Mouse (Mus musculus) forelimb bud, embryonic 11.5 days (tissue): ENCODE results near the gene Catsper1.
A peak's percentile ranks its signal among the peaks of the same experiment; 100 is the strongest.
"Not testable (repeated sequence)": the region's sequence is repeated elsewhere in the genome, so short reads cannot be mapped to it uniquely, and the experiment has no call there.

ENCODE experiments used
- DNase-seq: peaks from one replicate; pipeline ENCODE4 v3.0.0-alpha.2; 2012; ENCODE audit warnings: low read depth, low spot score

Catsper1 gene

GRCm38 (mm10) chr19:5335441-5335840 is at the start of gene Catsper1:
TSS of gene Catsper1 (plus strand) at chr19:5335741.
- DNase-seq = no peak

GRCm38 (mm10) chr19:5294972-5295735 is 40.4 kb upstream of the Catsper1 start, which contains the start of gene Sf3b2:
TSS of gene Sf3b2 (minus strand) at chr19:5295455.
- DNase-seq = peak; percentile 100

- DNase-seq = no peak
Measured at GRCm38 (mm10) chr19:5295736-5296075, 39.8 kb upstream of the Catsper1 start.

GRCm38 (mm10) chr19:5296630-5297029 is 38.9 kb upstream of the Catsper1 start:
- no peak for DNase-seq

- DNase-seq = peak; percentile 31
Measured at GRCm38 (mm10) chr19:5297903-5298800, 37.4 kb upstream of the Catsper1 start, which contains the start of gene Gal3st3. TSS of gene Gal3st3 (plus strand) at chr19:5298331.

- DNase-seq = no peak
Measured at GRCm38 (mm10) chr19:5300588-5300987, 35.0 kb upstream of the Catsper1 start.

- DNase-seq = peak; percentile 48
Measured at GRCm38 (mm10) chr19:5302455-5302854, 33.1 kb upstream of the Catsper1 start.

- DNase-seq = no peak
Measured at GRCm38 (mm10) chr19:5306279-5306678, 29.3 kb upstream of the Catsper1 start.

- peak; percentile 37 for DNase-seq
Measured at GRCm38 (mm10) chr19:5306968-5307734, 28.4 kb upstream of the Catsper1 start.

- peak; percentile 40 for DNase-seq
Measured at GRCm38 (mm10) chr19:5309025-5309424, 26.5 kb upstream of the Catsper1 start.

- DNase-seq = no peak
Measured at GRCm38 (mm10) chr19:5313189-5313588, 22.4 kb upstream of the Catsper1 start.

GRCm38 (mm10) chr19:5323801-5324200 is 11.7 kb upstream of the Catsper1 start:
- DNase-seq = no peak

GRCm38 (mm10) chr19:5327970-5328369 is 7.6 kb upstream of the Catsper1 start:
- DNase-seq = no peak

GRCm38 (mm10) chr19:5334741-5335140 is 800 bp upstream of the Catsper1 start:
- no peak for DNase-seq

- DNase-seq = peak; percentile 77
Measured at GRCm38 (mm10) chr19:5337975-5338374, 2.4 kb downstream of the Catsper1 start.

- no peak for DNase-seq
Measured at GRCm38 (mm10) chr19:5341360-5341759, 5.8 kb downstream of the Catsper1 start.

GRCm38 (mm10) chr19:5345297-5346131 is 10.0 kb downstream of the Catsper1 start:
- DNase-seq = no peak

GRCm38 (mm10) chr19:5348064-5348463 is 12.5 kb downstream of the Catsper1 start:
- no peak for DNase-seq

GRCm38 (mm10) chr19:5348526-5349501 is 13.3 kb downstream of the Catsper1 start:
- DNase-seq = peak; percentile 20

- not testable (repeated sequence) for DNase-seq
Measured at GRCm38 (mm10) chr19:5349502-5349873, 13.9 kb downstream of the Catsper1 start, which contains the start of gene Cst6. TSS of gene Cst6 (minus strand) at chr19:5349574.
